Mouse (Mus musculus) spleen, adult 10 weeks (tissue): Measurements from ENCODE around the gene Gm8909. TPM values are rescaled to one million over a fixed set of nuclear protein-coding genes. Genes with fewer than 3 reads are reported as not detected.

Experiments
- polyA plus RNA-seq: library from polyadenylated mRNA; stranded (reverse); fragments of 350-450 nt; fragmentation: Illumina TruSeq; extraction: RNeasy Lipid Tissue Mini Kit (QIAGEN cat#74804); gene quantifications from one replicate; pipeline ENCODE4 v1.2.3, GENCODE M21; 2015; ENCODE audit warnings: low replicate concordance; ENCODE audit not compliant: insufficient read depth

The Gm8909 gene
- not detected for polyA plus RNA-seq

GRCm38 (mm10) chr17:36168039-36168652, at the start of gene Gm8909:
Gene Gm8909, minus strand, starts transcription at chr17:36168537.

GRCm38 (mm10) chr17:36190169-36190507, 21.8 kb upstream of the Gm8909 start, which contains the start of gene H2-T3:
Gene H2-T3, minus strand, starts transcription at chr17:36190287.

DNA sequence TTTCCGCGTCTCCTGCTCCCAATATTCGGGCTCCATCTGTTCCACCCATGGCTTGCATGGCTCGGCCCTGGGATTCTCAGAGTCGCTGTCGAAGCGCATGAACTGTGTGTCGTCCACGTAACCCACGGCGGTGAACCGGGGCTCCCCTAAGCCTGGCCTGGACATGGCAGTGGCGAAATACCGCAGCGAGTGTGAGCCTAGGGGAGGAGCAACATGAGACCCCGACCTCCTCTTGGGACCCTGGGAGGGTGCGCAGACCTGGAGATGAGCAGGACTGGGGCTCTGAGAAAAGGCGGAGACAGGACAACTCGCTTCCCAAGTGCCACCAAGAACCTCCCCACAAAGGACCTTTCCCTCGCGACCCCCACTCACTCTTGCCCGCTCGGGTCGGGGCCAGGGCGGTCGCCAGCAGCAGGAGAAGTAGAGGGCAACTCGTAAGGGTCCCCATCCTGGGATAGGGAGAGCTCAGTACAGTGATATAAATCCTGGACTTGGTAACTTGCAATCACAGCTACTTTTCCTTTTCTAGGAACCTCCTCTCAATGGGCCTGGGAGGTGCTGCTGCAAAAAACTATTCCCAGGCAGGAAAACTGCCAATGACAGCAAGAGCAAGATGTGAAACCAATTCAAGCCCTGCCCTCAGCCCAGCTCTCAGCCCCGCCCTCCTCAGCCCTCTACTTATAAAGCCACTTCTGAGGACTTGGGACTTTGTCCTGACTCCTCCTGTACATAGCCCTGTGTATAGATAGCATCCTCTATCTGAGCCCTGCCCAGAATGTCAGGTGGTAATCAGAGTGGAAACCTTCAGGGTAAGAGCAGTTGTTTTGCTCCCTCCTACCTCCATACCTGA, 39.1 kb downstream of the Gm8909 start, which contains the start of gene Gm7030:
Gene Gm7030 (minus strand): TSS at position 458 of the 850 bp plus-strand sequence.

GRCm38 (mm10) chr17:36121352-36122020, 46.9 kb downstream of the Gm8909 start, which contains the start of gene Gm19684:
Gene Gm19684, plus strand, starts transcription at chr17:36121678.

Other genes with a start within 250 kb of the Gm8909 start
- gene Abcf1, start 198.8 kb downstream of the Gm8909 start, polyA plus RNA-seq: 133 TPM
- gene Gnl1, start 188.7 kb downstream of the Gm8909 start, polyA plus RNA-seq: 19.0 TPM
- 29.2 TPM for gene Prr3, start 188.3 kb downstream of the Gm8909 start, polyA plus RNA-seq
- gene H2-T24, start 148.0 kb downstream of the Gm8909 start, polyA plus RNA-seq: 80.5 TPM
- gene H2-T23, start 135.7 kb downstream of the Gm8909 start, polyA plus RNA-seq: 186 TPM
- 124 TPM for gene H2-T22, start 125.8 kb downstream of the Gm8909 start, polyA plus RNA-seq
- 0.25 TPM for gene Gm6034, start 125.6 kb downstream of the Gm8909 start, polyA plus RNA-seq
- not detected for gene Gm11127, start 110.2 kb downstream of the Gm8909 start, polyA plus RNA-seq
- gene Gm19684, start 46.9 kb downstream of the Gm8909 start, polyA plus RNA-seq: 1.1 TPM
- not detected for gene Gm7030, start 39.1 kb downstream of the Gm8909 start, polyA plus RNA-seq
- not detected for gene H2-T3, start 21.8 kb upstream of the Gm8909 start, polyA plus RNA-seq
- 25.3 TPM for gene Rpp21, start 89.5 kb upstream of the Gm8909 start, polyA plus RNA-seq
- gene Trim39, start 103.7 kb upstream of the Gm8909 start, polyA plus RNA-seq: 70.6 TPM
- gene H2-M10.2, start 118.0 kb upstream of the Gm8909 start, polyA plus RNA-seq: not detected
- gene H2-M10.1, start 157.6 kb upstream of the Gm8909 start, polyA plus RNA-seq: not detected
- not detected for gene H2-M10.3, start 199.9 kb upstream of the Gm8909 start, polyA plus RNA-seq